Mouse (Mus musculus) limb, embryonic 14.5 days (tissue): ENCODE measurements at regions not wholly inside any gene's neighbourhood (a gene's known extent, or its start where the extent isn't known, plus 50 kb on each side); places are given as distances from the start of the nearest gene placed in this dataset.

Experiments
- ATAC-seq: fragments of 200-750 bp; cut with Nextera tagmentation; 2 replicates; pipeline ENCODE4 v1.8.0; 2017; ENCODE audit warnings: low read depth, moderate number of reproducible peaks, moderate TSS enrichment; ENCODE audit not compliant: low FRiP score
- DNase-seq: peaks from one replicate; pipeline ENCODE4 v3.0.0-alpha.2; 2015; ENCODE audit warnings: low spot score
- H3K27ac ChIP-seq: fragments of 300-500 bp; sonication (generic); replicated peaks from 2 replicates; pipeline ENCODE4 v1.5.1; 2014; ENCODE audit warnings: low read depth, mild to moderate bottlenecking, low read length, moderate library complexity, mixed read lengths
- H3K27me3 ChIP-seq: fragments of 300-500 bp; sonication (generic); 2 replicates; pipeline ENCODE4 v1.6.1; 2014; ENCODE audit warnings: low read length, mixed read lengths; ENCODE audit not compliant: control insufficient read depth, insufficient read depth
- H3K36me3 ChIP-seq: fragments of 300-500 bp; sonication (generic); 2 replicates; pipeline ENCODE4 v1.6.1; 2014; ENCODE audit warnings: mild to moderate bottlenecking, low read length, moderate library complexity, mixed read lengths; ENCODE audit not compliant: control insufficient read depth, insufficient read depth
- H3K4me1 ChIP-seq: fragments of 300-500 bp; sonication (generic); 2 replicates; pipeline ENCODE4 v1.6.1; 2014; ENCODE audit warnings: antibody characterized with exemption, low read length, mixed read lengths; ENCODE audit not compliant: control insufficient read depth, insufficient read depth
- H3K4me2 ChIP-seq: fragments of 300-500 bp; sonication (generic); replicated peaks from 2 replicates; pipeline ENCODE4 v1.6.1; 2014; ENCODE audit warnings: low read depth, mild to moderate bottlenecking, low read length, moderate library complexity; ENCODE audit not compliant: severe bottlenecking
- H3K4me3 ChIP-seq: fragments of 300-500 bp; sonication (generic); replicated peaks from 2 replicates; pipeline ENCODE4 v1.5.1; 2014; ENCODE audit warnings: low read length
- H3K9ac ChIP-seq: fragments of 300-500 bp; sonication (generic); 2 replicates; pipeline ENCODE4 v1.6.1; 2014; ENCODE audit warnings: mild to moderate bottlenecking, low read depth, low read length, moderate library complexity; ENCODE audit not compliant: severe bottlenecking
- H3K9me3 ChIP-seq: fragments of 300-500 bp; sonication (generic); 2 replicates; pipeline ENCODE4 v1.6.1; 2016; ENCODE audit warnings: low read length; ENCODE audit not compliant: control insufficient read depth
- POLR2A ChIP-seq: fragments of 200-500 bp; IDR thresholded peaks from 2 replicates; pipeline ENCODE4 v1.8.0; 2012; ENCODE audit warnings: inconsistent platforms, mild to moderate bottlenecking, moderate library complexity, borderline replicate concordance; ENCODE audit not compliant: insufficient read depth, insufficient read length; ENCODE audit errors: extremely low read depth
- WGBS: fragments of 180-500 bp; shearing (Covaris S2); extraction: QIAGEN DNeasy Blood & Tissue Kit; methylation state at CpG from one replicate; pipeline ENCODE4 v1.1.7; 2014; 5-methylcytosine and 5-hydroxymethylcytosine counted together

DNA sequence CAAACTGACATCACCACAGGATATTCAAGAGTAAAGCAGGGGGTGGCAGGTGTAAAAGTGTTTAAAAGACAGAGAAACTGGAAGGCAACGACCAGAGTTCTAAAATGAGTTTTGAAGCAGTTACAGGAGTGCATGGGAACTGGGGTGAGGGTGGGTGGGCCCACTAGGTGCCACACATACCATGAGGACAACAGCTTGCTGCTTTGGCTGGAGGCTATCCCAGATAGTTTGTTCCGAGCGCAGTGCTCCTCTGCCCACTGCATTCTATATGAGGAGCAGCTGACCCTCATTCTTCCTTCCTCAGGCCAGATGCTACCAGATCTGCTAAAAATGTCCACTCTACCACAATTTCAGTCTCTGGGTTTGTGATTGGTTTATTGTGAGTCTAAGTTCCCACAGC lies 234.6 kb upstream of the 4930412O13Rik start:
- H3K9me3 ChIP-seq, result no peaks in the 10 kb centered on the region
- no peaks in the 10 kb centered on the region for H3K4me1 ChIP-seq
- no peak for TF ChIP-seq POLR2A
- no peak for ATAC-seq
- no peak for DNase-seq
- no peak overlapping the region for H3K4me3 ChIP-seq
- H3K36me3 ChIP-seq, result no peaks in the 10 kb centered on the region
- H3K9ac ChIP-seq, result no peak overlapping the region
- no peak overlapping the region for H3K27ac ChIP-seq
- 61% methylated on average over 3 of the region's 3 CpGs for WGBS
- no peaks in the 10 kb centered on the region for H3K27me3 ChIP-seq
- no peak overlapping the region for H3K4me2 ChIP-seq

DNA sequence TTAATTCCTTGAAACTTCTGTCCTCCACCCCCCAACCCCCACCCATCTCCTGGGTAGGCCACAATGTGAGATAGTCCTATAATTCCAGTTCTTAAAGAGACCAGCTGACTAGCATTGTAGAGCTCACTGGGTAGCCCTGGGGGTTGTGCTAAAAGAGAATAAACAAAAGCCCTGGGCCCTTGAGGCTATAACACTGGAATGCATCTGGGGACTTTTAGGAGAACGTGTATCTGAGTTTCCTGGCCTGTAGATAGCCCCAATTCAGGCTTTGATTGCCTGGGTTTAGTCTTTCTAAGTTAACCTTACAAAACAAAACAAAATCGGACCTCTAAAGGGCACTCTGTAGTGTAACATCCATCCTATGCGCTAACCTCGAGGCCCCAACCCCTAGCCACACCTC lies 234.1 kb upstream of the 4930412O13Rik start:
- Histone ChIP-seq H3K27ac (no peak overlapping the region), H3K4me2 (no peak overlapping the region), H3K9ac (no peak overlapping the region), H3K9me3 (no peaks in the 10 kb centered on the region), H3K4me3 (no peak overlapping the region), H3K4me1 (no peaks in the 10 kb centered on the region), H3K36me3 (no peaks in the 10 kb centered on the region), H3K27me3 (no peaks in the 10 kb centered on the region)
- 13% methylated on average over 4 of the region's 4 CpGs for WGBS
- ATAC-seq (no peak), DNase-seq (no peak)
- TF ChIP-seq POLR2A, result no peak

DNA sequence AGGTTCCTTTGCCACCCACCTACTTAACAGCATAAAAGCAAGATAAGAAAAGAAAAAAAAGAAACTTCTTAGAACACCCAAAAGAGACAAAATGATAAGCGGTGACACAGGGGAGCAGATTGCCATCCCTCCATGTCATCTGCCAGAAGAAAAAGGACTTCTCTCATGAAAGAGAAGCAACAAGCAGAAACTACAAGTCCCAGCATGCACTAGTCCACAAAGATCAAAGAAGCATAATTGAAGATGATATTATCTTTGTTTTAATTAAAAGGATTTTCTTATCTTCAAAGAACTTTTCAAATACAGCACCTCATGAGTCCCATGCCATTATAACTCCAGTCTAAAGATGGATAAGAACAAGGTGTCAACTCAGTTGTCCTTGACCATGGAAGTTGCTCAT lies 231.0 kb upstream of the 4930412O13Rik start:
- Histone ChIP-seq H3K27me3 (no peaks in the 10 kb centered on the region), H3K4me3 (no peak overlapping the region), H3K9ac (no peak overlapping the region), H3K4me1 (no peaks in the 10 kb centered on the region), H3K9me3 (no peaks in the 10 kb centered on the region), H3K4me2 (no peak overlapping the region), H3K36me3 (no peaks in the 10 kb centered on the region), H3K27ac (no peak overlapping the region)
- TF ChIP-seq POLR2A, result no peak
- 90% methylated on average over 1 of the region's 1 CpGs for WGBS
- DNase-seq, result no peak
- ATAC-seq, result no peak

DNA sequence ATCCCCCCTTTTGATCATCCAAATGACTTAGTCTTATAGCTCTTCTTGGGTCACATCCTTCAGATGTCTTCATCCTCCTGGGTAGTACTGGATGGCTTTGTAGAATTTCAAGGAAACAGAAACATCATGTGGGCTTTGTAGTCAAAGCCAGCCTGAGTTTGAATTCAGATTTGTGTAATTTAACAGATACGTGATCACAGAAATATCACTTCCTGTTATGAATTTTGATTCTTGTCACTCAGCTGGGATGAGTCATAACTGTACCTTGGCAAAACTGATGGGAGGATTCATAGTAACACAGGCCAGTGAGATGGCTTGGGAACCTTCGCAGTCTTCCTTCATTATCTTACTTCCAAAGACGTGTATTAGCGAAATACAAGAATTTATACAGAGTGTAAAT lies 222.2 kb upstream of the 4930412O13Rik start:
- Histone ChIP-seq H3K27ac (no peak overlapping the region), H3K36me3 (no peaks in the 10 kb centered on the region), H3K9me3 (no peaks in the 10 kb centered on the region), H3K4me3 (no peak overlapping the region), H3K9ac (no peak overlapping the region), H3K4me1 (no peaks in the 10 kb centered on the region), H3K4me2 (no peak overlapping the region), H3K27me3 (no peaks in the 10 kb centered on the region)
- DNase-seq, result no peak
- 92% methylated on average over 4 of the region's 4 CpGs for WGBS
- no peak for TF ChIP-seq POLR2A
- ATAC-seq, result no peak

DNA sequence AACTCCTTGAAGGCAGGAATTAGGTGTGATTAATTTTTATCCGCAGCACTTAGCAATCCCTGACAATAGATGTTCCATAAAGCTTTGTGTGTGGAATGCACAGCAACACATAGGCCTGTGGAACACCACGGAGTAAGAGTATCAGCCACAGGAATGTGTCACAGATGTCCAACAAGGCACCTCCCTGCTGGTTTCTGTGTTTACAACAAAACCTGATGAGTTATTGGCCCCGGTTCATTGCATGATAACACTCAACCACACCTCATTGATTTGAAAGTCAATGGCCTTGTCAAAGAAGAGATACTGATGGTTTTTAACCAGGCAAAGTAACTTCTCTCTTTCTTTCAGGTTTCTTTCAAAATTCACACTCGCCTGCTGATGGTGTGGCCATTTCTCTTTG lies 211.4 kb upstream of the 4930412O13Rik start:
- DNase-seq (no peak), ATAC-seq (no peak)
- 81% methylated on average over 4 of the region's 4 CpGs for WGBS
- Histone ChIP-seq H3K4me1 (no peaks in the 10 kb centered on the region), H3K4me2 (no peak overlapping the region), H3K36me3 (no peaks in the 10 kb centered on the region), H3K9me3 (no peaks in the 10 kb centered on the region), H3K9ac (no peak overlapping the region), H3K27me3 (no peaks in the 10 kb centered on the region), H3K4me3 (no peak overlapping the region), H3K27ac (no peak overlapping the region)
- TF ChIP-seq POLR2A, result no peak

- Histone ChIP-seq H3K27me3 (no peaks in the 10 kb centered on the region), H3K4me2 (no peak overlapping the region), H3K9ac (no peak overlapping the region), H3K36me3 (no peaks in the 10 kb centered on the region), H3K9me3 (no peaks in the 10 kb centered on the region), H3K27ac (no peak overlapping the region), H3K4me3 (no peak overlapping the region), H3K4me1 (peaks cover 4% of the 10 kb centered on the region; the same call in 1 of the 2 replicates)
- no peak for ATAC-seq
- 70% methylated on average over 7 of the region's 7 CpGs for WGBS
- no peak for TF ChIP-seq POLR2A
- DNase-seq, result no peak
These were observed 199.3 kb upstream of the 4930412O13Rik start for GRCm38 (mm10) chr2:9681691-9682152.
